Mouse (Mus musculus): ENCODE measurements at regions not wholly inside any gene's neighbourhood (a gene's known extent, or its start where the extent isn't known, plus 50 kb on each side); places are given as distances from the start of the nearest gene placed in this dataset.

- peak; percentile 2 to 5 for DNase-seq (ENCODE audit: low spot score in 2 of 2)
Observed at GRCm38 (mm10) chrX:163669886-163670285, 91.2 kb downstream of the Rnf138rt1 start.

Measured in gastrocnemius, adult 8-10 months (tissue).